Mouse (Mus musculus): ENCODE results near the gene Grik5. TPM values are rescaled to one million over a fixed set of nuclear protein-coding genes. Genes with fewer than 3 reads are reported as not detected.
A peak's percentile ranks its signal among the peaks of the same experiment; 100 is the strongest.

Gene Grik5
- 100 to 1,000 TPM; 213 to 225 TPM for total RNA-seq (2021)
- long read RNA-seq, transcript Grik5-201 (20 exons, 3,763 nt) = major isoform, 71 of 175 reads
- long read RNA-seq, partial matches to known transcripts = 43 of 175 reads
- long read RNA-seq, other reads (novel, unspliced or antisense) = 59 of 175 reads

DNA sequence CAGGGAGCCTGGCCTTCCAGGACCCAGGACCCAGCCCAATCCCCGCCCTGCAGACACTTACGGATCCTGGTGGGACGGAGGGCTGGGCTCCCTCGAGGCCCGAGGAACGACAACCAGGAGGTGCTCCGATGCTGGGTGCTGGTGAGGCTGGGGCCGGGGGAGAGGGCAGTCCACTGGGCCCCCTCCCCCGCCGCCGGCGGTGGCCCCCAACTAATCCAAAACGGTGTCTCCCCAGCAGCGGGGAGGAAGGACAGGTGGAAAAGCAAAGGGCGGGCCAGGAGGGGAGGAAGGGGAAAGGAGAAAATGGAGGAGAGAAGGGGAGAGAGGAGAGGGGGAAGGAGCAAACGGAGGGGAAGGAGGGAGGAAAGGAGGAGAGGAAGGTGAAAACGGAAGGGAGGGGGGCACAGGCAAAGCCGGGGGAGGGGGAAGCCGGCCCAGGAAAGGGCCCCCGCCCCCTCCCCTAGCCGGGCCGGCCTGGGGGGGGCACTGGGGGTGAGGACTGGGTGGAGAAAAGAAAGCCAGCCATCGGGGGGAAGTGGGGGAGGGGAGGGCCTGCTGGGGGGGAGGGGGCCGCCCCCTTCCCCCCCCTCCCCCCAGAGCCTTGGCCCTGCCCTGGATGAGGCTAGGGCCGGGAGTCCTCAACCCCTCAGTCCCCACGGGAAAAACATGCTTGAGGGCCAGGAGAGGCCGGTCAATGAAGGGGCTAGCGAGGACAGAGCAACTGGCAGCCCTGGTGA lies at the start of gene Grik5, which contains the start of gene Zfp574:
Gene Grik5 (minus strand): TSS at position 368 of the 737 bp plus-strand sequence.
Gene Zfp574 (plus strand): TSS at position 589 of the 737 bp plus-strand sequence.
- DNase-seq (ENCODE audit: low spot score in 2 of 2) = no peak

DNA sequence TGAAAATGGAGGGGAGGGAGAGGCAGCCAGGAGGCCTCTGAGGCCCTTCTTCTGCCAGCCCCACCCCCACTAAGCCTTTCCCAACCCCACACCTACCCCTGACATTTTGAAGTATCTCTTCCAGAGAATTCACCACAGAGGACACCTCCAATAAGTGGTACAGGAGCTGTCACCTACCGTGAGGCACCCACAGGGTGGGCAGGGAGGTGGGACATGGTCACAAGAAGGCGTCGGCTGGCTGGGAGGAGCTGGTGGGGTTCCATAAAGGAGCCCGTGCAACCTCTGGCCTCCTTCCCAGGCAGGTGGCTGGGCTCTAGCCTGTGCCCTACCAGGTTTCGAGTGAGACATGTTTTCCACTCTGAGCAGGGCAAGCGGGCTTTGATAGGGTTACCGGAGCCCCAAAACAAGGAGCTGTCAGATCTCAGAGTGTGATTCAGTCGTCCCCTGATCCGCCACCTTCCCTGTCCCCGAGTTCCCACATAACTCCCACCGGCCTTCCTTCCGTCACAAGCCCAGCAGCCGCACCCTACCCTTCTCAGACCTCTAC lies 49.2 kb upstream of the Grik5 start:
- DNase-seq (ENCODE audit: low spot score in 2 of 2) = no peak

DNA sequence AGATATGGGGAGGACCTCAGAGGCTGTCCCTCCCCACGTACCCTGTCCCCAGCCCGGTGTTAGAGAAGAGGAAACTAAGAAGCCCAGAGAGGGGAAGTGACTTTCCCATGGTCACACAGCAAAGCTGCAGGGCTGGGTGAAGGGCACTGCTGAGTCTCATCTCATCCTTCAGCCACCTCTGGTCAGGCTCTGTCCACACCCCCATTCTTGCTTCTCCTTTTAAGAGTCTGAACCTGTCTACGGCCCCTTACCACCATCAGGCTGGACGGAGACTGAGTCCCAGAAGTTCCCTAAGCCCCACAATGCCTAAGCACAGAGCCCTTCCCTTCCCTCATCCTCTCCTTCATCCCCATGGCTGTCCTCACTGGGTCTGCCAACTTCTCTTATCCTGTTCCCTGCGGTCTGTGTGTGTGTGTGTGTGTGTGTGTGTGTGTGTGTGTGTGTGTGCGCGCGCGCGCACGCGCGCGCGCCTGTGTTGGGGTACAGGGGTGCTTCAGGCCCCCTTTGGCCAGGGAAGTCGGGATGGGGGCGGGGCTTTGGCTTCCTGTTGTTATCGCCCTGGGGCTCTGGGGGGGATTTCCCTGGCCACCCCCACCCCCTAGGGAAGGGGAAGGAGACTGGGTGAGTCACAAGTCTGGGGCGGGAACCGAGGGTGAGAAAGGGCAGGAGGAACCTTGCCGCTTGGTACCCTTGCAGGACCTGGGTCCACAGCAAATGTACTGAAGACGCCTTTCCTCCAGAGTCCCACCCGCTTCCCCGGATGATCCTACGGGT lies 48.1 kb upstream of the Grik5 start:
- DNase-seq (ENCODE audit: low spot score in 2 of 2) = no peak

DNA sequence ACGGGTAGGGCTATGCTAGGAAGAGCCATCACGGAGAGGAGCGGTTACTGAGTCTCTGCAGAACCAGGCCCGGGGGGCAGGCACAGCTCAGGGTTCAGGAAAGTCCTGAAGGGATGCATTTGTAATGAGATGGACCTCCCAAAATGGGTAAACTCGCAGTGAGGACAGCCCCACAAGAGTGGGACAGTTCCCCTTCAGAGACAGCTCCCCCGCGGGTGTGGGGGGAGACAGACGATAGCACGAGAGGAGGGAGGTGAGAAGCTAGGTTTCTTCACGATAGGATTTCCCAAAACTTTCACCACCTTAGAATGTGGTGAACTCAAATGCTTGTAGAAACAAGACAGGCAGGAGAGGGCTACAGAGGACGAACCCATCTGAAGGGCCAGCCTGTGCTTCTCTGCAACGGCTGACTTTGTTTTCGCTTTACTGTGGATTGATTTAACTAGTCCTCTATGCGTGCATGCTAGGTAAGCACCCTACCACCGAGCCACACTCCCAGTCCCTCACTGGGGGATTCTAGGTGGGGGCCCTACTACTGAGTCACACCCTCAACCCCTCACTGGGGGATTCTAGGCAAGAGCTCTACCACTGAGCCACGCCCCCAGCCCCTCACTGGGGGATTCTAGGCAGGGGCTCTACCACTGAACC lies 40.9 kb upstream of the Grik5 start:
- no peak for DNase-seq (ENCODE audit: low spot score in 2 of 2)

DNA sequence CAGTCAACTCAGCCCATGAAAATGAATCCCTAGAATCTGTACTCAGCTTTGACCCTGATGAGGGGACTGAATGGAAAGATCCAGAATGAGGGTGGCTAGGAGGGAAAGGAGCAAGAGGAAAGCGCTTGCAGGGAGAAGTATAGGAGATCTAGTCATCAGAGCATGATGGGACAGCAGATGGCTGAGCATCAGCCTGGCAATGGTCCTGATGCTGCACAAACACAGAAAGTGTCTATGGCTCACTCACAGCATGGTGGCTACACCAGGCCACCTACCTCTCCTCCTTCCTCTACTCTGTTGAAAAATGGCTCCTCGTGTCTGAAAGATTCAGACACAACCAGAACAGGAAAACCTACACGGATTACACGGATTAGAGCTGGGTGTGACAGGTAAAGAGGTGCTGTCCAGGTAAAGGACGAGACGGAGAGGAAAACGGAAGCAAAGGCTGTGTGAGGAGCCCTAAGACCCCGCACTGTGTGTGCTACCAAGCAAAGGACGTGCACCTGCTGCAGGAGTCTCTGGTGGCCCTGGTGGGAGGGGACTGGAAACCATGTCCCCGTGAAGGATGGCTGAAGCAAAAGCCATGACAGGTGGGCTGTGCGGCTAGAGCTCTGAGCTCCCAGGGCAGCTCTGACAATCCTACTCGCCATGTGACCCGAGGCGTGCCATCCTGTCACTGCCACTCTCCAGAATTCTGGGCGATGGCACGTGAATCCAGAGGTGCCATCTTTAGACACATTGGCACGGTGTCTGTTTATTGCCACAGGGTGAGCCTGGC lies 40.2 kb upstream of the Grik5 start:
- peak; percentile 49 to 80 for DNase-seq (ENCODE audit: low spot score in 2 of 2)

DNA sequence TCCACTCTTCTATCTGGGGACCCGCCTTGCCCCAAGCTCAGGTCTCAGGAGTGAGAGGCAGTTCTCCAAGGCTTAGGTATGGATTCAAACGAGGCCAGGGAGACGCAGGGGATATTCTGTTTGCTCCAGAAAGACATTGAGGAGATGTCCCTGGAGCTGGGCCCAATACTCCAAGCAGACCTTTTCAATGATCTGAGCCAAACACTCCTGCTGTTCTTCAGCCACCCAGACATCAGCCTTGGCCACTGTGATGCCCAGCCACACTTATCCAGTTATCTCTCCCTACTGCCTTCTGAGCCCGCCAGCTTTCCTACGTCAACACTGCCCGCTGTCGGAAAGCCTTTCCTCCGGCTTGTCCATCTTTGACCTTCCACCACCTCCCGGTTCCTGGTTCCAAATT lies 38.2 kb upstream of the Grik5 start:
- no peak for DNase-seq (ENCODE audit: low spot score in 2 of 2)

DNA sequence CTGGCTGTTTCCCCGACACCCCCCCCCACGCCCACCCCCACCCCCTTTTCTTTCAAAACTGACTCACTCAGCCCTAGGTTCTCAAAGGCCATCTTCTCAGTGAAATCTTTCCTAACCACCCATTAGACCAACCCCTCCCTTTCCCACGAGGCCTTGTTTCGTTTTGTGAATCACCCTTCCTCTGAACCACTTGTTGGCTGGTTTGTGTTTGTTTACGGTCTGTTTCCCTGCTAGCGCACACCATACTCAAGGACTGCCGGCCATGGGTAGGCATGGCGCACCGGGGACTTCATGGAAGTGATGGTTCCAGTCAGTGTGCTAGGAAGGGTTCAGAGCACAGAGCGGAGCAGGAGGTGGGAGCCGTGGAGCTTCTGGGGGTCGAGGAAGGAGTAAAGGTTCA lies 37.2 kb upstream of the Grik5 start:
- DNase-seq (ENCODE audit: low spot score in 2 of 2) = no peak

DNA sequence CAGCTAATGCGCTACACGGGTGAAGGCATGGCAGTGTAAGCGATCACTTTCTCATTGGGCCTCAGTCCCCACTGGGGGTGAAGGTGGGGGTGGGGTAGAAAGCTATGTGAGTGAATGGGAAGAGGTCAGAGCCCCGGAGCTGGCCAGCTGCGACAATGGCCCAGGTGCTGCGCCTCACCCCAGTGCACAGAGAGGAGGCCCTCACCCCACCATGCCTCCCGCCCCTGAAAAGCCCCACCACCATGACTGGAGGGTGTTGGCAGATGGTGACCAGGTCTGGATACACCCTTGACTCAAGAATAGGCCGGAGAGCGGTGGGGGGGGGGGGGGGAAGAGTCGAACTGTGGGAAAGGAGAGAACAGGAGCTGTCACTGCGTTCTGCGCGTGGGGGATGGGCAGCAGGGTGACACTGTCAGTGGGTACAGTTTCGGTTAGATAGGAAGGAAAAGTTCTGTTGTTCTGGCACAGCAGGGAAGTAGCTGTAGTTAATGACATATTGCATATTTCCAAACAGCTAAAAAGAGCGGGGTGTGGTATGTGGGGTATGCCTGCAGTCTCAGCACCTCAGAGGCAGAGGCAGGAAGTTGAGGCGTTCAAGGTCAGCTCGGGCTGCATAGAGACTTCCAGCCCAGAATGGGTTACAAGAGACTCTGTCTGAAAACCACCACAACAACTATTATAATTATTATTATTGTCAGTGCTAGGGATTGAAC lies 34.8 kb upstream of the Grik5 start:
- DNase-seq (ENCODE audit: low spot score in 2 of 2) = no peak

DNA sequence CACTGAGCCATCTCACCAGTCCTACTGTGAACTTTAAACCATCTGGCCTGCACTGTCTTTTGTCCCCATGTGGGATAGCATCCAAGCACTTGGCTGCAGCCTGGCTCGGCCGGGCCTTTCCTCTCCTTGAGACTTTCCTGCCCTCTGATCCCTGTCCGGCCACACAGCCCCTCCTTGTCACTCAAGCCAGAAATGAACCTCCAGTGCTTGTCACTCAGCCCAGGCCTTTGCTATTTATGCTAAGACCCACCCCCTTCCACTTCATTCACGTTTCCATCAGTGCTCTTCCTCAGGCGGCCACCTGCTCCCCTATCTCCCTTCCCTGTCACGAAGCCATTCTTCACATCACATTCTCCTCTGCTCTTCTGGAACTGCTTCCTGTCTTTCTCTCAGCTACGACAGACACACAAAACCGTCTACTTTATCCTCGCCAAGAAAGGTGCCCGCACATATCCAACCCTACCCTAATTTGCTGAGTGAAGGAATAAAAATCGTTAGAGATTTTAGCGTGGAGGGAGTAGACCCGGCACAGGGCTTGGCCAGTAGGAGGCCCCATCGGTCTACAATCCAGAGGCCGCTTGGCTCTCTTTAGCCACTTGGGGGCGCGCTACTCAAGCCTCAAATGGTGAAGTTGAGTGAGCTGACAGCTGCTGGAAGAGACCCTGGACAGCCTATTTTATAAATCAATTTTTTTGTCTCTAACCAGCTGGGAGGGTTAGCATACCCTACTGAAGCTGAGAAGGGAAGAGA lies 33.4 kb upstream of the Grik5 start:
- peak; percentile 75 to 92 for DNase-seq (ENCODE audit: low spot score in 2 of 2)

DNA sequence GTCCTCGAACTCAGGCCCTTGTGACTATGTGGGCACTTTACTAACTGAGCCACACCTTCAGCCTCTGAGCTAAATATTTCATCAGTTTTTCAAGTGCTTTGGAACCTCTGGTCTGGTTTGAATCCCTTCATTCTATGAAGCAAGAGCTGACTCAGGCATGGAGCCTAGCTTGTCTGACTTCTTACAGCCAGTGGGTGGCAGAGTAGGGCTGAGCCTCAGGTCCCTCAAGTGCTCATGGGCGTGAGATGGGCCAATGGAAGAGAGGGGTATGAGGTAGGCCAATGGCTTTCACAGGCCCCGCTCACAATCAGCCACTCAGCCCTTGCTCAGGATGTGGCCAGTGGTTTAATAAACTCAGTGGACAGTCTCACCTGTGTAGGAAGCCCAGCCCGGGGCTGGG lies 27.4 kb upstream of the Grik5 start:
- DNase-seq (ENCODE audit: low spot score in 2 of 2) = no peak

DNA sequence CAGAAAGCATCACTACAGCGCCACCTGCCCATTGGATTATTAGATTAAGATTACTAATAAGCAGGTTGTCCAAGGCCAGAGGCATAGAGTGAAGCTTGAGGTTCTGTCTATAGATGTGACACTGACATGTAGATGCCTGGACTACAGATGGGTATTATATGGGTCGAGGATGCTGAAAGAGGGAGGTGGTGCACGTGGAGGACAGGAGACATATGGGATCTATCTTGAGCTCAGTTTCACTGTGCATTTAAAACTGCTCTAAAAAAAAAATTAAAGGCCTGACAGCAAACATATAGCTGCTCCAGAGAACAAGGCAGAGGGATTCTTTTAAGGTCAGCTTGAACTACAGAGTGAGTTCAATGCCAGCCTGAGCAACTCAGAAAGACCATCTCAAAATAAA lies 26.0 kb upstream of the Grik5 start:
- no peak for DNase-seq (ENCODE audit: low spot score in 2 of 2)

DNA sequence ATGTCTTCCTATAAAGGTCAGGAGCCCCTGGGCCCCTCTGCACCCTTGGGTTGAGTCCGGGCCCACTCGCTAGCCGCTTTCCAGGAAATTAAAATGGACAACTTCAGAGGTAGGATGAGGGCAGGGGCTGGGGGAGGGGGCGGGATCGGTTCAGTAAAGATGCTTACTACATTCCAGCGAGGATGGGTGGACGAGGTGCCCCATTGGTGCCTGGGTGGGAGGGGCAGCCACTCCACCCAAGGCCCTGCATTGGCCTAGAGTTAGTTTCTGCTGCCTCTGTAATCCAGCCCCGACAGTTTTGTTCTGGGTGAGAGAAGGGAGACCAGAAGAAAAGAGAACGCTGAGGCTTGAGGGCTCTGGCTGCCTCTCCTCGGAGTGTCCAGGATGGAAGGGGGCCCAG lies 17.7 kb upstream of the Grik5 start:
- DNase-seq (ENCODE audit: low spot score in 2 of 2) = no peak

DNA sequence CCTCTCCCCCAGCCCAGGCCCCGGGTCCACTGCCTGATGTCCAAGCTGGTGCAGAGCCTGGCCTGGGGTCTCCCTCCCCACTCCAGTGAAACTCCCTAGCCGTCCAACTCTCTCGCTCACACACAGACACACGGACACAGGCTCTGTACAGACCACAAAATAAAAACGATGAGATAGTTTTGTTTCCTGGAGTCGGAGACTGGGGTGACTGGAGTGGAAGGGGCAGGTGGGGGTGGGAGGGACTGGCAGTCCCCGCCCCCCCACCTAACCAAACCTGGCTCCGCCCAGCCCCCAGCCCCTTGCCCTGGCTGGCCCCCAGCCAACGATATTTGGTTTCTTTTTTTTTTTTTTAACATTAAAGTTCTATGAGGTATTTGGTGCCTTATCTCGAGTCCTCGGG lies 16.8 kb upstream of the Grik5 start:
- DNase-seq (ENCODE audit: low spot score in 2 of 2) = no peak

DNA sequence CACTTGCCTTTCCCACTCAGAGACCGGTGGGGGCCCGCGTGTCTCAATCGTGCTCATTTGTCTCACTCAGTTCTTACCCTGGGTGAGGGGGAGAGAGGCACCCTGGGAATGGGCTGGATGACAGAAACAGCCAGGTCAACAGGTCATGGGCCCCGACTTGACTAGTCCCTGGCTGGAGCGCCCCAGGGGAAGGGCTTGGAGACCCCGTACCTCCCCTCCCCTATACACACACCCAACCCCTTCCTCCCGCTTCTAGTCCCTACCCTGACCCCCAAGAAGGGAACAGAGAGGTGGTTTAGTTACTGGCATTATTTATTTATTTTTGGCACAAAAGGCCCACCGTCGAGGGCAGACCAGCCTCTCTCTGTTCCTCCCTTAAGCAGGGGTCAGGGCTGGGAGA lies 16.4 kb upstream of the Grik5 start:
- no peak for DNase-seq (ENCODE audit: low spot score in 2 of 2)

DNA sequence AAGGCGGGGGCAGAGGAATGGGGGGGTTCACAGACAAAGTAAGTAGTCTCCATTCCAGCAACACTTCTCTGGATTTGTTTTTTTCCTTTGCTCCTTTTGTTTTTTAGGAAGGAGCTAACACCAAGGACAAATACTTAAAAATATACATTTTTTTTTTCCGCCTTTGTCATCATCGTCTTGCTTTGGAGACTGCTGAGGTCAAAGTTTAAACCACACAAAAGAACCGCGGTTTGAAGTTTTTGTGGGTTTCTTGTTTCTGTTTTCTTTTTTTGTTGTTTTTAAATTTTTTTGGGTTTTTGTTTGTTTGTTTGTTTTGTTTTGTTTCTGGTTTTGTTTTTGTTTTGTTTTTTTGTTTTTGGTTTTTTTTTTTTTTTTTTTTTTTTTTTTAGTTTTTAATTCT lies 15.8 kb upstream of the Grik5 start:
- no peak for DNase-seq (ENCODE audit: low spot score in 2 of 2)

DNA sequence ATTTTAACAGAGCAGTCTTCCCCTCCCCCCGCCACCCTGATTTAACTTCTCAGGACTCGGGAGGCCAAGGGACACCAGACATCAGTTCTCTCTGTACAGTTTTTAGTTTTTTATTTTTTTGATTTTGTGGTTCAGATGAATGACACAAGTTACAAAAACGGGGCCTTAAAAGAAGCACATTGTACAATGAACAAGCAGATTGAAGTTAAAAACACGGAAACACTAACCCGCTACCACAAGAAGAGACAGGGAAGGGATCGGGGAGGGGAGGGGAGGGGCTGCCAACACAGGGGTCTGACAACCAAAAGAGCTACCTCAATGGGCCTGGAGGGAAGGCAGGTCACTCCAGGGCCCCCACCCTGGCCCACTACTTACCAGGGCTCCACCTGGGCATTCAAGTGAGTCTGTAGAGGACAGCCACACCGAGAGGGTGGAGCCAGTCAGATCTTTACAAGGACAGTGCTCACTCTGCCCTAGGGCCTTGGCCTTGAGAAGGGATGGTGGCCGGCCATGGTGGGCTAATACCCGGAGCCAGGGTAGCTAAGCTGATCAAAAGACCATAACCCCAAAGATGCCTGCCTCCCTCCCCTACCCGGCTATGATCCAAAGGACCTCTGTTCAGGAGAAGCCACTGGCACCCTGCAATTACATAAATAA lies 15.2 kb upstream of the Grik5 start:
- no peak for DNase-seq (ENCODE audit: low spot score in 2 of 2)

DNA sequence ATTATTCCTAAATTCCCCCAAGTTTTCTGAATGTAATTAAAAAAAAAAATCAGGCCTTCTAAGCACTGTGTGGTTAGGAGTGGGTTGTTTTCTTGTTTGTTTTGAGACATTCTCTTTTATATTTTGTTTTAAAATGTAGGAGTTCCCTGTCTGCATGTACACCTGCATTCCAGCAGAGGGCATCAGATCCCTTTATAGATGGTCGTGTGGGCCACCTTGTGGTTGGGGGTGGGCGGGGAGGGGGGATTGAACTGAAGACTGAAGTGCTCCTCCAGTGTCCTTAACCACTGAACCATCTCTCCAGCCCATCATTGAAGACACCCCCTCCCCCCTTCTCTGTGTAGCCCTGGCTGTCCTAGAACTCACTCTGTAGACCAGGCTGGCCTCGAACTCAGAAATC lies 14.5 kb upstream of the Grik5 start:
- DNase-seq (ENCODE audit: low spot score in 2 of 2) = no peak

DNA sequence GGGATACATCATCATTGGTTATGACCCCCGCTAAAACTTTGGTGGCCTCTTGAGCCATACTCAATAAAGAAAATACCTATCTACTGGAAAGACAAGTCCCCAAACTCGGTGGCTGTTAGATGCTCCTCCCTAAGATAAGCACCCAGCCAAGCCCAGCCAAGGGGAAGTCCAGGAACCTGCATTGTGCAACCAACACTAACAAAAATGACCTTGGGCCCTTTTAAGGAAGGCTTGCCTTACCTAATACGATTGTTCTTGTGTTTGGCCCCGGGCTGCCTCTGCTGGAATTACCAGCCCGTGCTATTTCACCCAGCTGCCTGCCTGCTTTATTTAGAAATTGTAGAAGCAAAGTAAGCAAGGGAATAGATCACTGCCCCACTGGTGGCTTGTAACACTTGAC lies 12.5 kb upstream of the Grik5 start:
- no peak for DNase-seq (ENCODE audit: low spot score in 2 of 2)

DNA sequence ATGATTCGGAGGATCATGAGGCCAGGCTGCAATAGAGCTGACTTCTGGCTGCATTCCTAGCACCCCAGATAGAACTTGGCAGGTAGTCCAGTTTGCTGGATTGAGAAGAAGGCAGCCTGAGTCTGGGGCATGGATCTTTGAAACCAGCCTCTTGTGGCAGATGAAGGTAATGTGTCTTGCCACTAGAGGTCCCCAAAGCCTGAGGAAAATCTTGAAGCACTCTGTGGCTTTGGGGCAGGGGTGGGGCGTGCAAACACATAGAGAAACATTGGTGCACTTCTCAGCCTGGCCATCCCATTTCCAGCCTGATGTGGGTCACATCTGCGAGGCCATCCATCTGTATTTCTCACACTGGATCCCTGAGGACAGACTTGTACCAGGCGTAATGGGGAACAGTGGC lies 10.4 kb upstream of the Grik5 start:
- peak in 1 of 2 experiments; percentile 60 for DNase-seq (ENCODE audit: low spot score in 2 of 2)
